Mouse (Mus musculus) adrenal gland, postnatal 14 days (tissue): ENCODE results near the gene Mfsd4b2. TPM values are rescaled to one million over a fixed set of nuclear protein-coding genes. Genes with fewer than 3 reads are reported as not detected.
"Not testable (repeated sequence)": the region's sequence is repeated elsewhere in the genome, so short reads cannot be mapped to it uniquely, and the experiment has no call there.

Experiments used
- DNase-seq: peaks from one replicate; pipeline ENCODE4 v3.0.0; 2021; ENCODE audit warnings: mixed read lengths
- long read RNA-seq, 2 experiments: library from polyadenylated mRNA; stranded (forward); transcript quantifications; one replicate each; pipeline ENCODE4 v2.0.0; 2021
- total RNA-seq: library from RNA; stranded (reverse); gene quantifications from 2 replicates; pipeline ENCODE4 v1.2.3, GENCODE M21; 2021

Mfsd4b2 gene
- 0.26 TPM in 2 replicates for total RNA-seq
- long read RNA-seq, experiment 1, result 0 reads
- long read RNA-seq, experiment 2, result 0 reads

DNA sequence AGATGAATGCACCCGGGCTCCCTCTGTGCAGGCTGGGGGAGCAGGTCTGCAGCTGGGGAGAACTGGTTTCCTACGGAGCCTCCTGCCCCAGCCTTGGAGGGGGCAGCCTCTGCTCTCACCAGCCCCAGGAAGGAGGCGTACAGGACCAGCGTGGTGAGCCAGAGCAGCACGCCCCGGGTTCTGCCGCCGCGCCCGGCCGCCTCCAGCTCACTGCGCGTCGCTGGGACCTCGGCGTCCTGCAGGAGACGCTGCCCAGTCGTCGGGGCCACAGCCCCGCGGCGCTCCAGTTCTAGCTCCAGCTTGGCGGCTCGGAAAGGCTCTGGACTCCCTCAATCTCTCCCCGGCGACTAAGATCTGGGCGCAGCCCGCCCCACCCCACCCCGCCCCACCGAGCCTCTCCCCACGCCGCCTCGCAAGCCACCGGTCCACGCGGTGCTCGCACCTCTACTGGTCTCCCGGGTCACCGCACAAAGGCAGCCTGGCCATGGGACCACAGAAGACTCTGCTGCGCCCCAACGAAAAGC is at the start of gene Mfsd4b2:
TSS of gene Mfsd4b2 (minus strand) at position 308 of the 524 bp plus-strand sequence.
- peak; percentile 56 for DNase-seq

DNA sequence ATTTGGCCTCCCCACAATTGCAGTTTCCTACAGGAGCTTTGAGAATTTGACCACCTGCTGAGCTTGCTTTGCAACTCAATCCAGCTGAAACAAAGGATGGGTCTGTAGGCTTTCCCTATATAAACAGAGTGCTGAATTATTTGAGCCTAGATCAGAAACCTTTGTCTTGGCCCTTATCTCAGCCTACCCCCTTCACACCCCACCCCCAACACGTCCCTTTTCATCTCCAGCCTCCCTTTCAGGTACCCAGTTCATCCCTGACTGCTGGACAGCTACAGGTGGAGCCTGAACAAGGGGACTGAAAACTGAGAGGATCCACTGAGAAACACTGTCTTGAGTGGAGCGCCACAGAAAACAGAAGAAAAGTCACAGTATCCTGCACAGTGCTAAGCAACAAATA is 49.0 kb upstream of the Mfsd4b2 start:
- DNase-seq, result no peak

DNA sequence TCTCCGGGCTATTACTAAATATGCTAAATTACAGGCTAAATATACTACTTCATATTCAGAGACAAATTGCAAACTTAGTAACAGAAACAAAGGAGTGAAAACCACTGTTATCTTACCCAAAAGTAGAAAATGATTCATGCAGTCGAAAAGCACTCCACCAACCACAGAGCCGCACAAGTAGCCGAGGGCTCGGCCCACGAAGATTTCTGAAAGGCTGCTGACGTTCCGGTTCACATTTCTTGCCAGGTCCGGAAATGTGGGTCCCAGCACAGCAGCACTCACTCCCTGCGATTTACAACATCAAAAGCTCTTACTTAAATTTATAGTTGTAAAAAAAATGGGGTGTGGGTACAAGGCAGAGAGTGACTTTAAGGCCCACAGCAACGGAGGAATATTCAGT is 48.3 kb upstream of the Mfsd4b2 start:
- no peak for DNase-seq

DNA sequence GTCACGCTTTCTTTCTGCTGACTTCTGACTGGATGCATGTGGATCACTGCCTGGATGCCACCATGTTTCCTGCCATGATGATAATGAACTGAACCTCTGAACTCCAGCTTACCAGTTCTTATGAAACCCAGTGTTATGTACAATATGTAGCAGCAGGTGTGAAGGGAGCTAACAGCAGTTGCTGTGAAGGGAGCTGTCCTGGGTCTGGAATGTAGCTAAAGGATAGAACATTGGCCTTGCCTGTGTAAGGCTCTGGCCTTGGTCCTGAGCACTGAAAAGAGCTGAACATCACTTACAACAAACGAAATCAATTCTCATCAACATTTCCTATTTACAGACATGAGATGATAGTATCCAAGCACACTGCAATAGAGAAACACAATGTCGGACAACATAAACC is 40.8 kb upstream of the Mfsd4b2 start:
- DNase-seq, result no peak

DNA sequence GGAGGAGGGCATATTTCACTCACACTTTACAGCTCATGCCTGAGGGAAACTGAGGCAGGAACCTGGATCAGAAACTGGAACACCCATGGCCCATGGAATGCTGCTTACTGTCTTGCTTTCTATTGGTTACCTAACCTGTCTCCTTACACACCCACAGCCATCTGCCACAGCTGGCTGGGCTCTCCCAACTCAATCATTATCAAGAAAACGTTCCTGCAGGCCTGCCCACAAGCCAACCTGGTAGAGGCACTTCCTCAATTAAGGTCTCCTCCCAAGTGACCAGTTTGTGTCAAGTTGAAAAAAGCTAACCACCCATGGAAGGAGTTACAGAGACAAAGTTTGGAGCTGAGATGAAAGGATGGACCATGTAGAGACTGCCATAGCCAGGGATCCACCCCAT is 35.2 kb upstream of the Mfsd4b2 start:
- DNase-seq, result no peak

DNA sequence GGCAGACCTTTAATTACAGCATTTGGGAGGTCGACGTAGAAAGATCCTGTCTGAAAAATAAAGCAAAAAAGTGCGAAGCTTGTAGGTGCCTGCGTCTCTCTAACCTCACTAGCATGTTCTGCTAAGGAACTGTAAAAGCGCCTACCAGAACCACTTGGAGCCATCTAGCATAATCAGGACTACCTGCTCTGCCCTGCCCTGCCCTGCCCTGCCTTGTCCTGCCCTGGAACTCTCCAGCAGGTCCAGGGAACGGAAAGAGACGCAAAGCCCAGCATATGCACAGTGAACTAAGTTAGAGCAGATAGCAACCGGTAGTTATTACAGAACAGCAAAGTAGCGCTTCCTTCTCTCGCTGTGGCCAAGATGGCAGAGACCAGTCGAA is 33.7 kb upstream of the Mfsd4b2 start:
- DNase-seq, result no peak

DNA sequence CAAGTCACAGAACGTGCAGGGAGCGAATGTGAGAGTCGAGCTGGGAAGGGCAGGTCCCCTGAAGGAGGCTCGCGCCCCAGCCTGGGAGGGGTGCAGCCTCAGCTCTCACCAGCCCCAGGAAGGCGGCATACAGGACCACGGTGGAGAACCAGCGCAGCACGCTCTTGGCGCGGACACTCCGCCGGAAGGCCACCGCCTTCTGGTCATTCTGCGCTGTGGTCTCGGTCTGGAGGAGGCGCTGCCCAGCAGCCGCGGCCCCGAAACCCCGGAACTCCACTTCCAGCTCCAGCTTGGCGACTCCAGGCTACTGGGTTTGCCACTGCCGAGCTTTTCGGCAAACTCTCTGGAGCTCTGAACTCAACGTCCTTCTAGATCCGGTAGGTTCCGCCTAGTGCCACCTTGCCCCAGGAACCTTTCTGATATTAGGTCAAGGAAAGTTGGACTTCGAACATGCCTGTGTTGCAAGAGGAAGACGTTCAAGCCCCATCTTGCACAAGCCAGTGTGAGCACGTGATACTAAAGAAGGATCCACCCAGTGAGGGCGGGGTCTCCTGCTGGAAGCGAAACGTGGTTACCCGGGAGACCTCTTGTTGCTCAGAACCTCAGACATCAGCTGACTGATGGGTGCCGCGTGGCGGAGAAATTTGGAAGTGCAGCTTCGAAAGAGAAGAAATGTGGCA is 33.2 kb upstream of the Mfsd4b2 start, which contains the start of gene Mfsd4b3:
TSS of gene Mfsd4b3 (minus strand) at position 393 of the 680 bp plus-strand sequence.
- peak; percentile 97 for DNase-seq

DNA sequence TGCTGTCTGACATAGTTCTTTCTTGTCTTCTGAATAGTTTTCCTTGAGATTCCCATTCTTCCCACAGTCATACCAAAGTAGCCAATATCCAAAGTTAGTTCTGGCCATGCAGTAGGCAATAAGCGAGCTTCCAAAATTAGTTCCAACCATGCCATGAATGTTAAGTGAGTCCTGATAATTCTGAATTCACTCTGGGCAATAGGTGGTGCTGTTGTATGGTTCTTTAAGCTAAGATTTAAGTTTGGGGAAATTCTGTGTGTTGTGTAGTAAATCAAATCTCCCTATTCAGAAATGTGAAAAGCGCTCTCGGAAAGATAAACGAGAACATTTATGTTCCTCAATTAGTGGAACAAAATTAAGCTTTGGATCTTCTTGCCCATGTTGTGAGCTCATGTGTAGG is 31.5 kb upstream of the Mfsd4b2 start:
- no peak for DNase-seq

DNA sequence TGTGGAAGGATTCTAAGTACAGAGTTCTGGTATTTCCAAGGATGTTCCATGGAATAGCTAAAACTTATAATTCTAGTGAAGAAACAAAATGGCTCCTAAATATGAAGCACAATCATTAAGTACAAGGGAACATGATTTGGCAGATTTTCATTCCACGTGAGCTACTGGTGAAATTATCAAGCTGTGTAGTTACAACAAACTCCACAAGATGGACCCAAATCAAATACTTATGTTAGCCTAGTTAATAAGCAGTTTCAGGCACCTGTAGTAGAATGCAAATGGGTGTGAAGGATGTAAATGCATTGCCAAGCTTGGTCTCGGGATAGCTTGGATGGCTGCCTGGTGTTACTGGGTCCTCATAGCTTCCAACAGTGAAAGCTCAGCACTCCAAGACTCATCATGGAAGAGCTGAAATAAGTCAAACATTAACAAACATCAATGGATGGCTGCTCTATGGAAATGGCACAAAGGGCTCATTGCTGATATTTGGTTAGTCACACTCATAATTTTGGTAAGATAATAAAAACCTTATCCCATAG is 29.7 kb upstream of the Mfsd4b2 start:
- no peak for DNase-seq

DNA sequence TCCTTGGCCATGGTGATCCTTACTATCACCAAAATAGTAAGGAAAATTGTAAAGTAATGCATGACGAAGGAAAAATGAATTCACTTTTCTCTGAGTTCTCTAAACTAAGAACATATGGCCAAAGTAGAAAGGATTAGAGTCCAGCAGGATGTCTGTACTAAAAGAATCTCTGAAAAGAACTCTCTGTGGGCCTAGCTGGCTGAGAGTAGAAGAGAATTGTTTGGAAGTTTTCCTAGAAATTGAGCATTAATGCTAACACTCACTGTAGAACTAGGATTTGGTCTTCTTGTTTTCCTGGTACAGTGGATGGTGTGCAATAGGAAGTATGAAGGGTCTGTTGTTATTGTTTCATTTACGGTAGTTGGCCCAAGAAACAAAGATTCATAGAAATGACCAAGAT is 28.4 kb upstream of the Mfsd4b2 start:
- no peak for DNase-seq

DNA sequence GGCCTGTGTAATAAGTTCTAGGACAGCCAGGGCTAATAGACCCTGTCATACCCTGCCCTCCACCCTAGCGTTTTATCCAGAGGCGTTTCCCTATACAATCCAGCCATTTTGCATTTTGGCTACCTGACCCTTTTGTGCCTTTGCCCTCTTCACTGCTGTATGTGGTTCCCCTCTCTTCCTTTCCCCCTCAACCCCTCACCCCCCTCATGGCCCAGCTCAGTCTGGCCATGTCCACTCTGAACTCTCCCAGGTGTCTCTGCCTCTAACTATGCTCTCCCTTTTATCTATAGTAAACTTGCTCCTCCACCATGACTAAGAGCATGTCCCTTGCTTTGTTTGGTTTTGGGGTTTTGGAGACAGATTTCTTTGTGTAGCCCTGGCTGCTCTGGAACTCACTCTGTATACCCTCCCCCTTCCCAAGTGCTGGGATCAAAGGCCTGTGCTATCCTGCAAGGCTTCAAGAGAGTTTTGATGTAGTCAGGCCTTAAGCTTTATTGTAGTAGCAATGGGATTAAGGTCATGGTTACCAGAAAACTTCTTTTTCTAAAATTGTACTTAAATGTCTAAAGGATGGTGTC is 22.7 kb upstream of the Mfsd4b2 start:
- no peak for DNase-seq

DNA sequence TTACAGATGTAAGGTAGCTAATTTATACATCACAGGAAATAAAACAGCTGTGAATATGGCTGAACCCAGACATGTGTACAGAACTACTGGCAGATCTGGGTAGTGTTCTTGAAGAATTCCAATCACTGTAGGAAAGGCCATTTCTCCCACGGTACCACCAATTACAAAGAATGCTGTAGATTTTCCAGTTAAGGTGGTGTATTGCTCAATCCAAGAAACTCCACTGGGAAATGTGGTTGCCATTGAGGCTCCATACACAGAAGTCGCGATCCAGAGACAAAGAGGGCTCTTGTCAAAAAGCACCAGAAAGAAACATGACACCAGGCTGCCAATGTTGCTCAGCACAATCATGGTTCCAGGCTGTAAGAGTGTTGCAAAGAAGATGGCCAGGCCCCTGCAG is 20.5 kb upstream of the Mfsd4b2 start:
- not testable (repeated sequence) for DNase-seq

DNA sequence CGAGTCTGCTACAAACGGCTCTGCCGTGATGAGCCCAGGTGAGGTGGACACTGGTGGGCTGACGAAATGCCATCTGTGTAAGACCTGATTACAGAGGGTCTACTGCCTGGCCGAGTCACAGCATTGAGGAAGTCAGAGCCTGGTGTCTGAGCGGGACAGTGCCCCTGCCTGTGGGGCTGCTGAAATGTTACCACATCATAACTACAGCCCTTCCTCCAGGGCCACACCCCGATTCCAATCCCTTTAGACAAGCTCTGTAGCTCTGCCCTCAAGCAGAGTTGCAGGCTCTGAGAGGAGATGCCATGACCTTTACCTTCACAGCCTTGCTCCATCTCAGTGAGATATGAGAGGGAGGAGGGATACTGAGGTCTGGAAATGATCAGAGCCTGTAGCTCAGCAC is 9.8 kb upstream of the Mfsd4b2 start:
- no peak for DNase-seq

DNA sequence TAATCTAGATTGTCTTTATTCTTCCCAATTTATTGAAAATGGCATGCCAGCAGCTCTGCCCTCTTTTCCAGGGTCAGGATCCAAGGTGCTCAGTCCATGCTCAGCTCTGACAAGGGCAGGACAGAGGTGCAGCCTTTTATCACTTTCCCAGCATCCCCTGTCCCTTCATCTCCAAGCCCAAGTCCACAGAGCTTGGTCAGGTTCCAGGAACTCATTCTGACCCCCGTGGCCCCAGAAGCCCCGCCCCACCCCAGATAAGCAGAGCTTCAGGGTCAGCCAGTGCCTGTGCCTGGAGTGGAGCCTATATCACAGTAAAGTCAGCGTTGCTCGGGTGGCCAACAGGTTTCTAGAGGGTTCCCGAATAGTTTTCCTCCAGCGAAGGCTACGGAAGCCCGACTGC is 2.2 kb downstream of the Mfsd4b2 start:
- DNase-seq, result not testable (repeated sequence)

DNA sequence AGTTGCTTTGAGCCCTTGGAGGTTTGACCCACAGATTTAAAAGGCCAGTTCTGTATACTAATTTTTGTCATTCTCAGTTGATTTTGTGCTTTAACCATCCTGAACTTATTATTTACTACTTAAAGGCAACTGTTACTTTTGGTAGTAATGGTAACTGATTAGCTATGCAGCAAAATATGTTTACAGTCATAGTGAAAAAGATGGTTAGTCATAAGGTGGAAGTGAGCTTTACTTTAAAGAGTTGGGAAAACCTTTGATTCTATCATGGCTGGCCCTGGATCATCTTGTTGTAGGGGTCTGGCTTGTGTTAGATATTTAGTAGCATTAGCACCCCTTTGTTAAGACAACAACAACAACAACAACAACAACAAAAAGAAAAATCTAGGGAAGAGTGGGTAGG is 14.1 kb downstream of the Mfsd4b2 start:
- no peak for DNase-seq

DNA sequence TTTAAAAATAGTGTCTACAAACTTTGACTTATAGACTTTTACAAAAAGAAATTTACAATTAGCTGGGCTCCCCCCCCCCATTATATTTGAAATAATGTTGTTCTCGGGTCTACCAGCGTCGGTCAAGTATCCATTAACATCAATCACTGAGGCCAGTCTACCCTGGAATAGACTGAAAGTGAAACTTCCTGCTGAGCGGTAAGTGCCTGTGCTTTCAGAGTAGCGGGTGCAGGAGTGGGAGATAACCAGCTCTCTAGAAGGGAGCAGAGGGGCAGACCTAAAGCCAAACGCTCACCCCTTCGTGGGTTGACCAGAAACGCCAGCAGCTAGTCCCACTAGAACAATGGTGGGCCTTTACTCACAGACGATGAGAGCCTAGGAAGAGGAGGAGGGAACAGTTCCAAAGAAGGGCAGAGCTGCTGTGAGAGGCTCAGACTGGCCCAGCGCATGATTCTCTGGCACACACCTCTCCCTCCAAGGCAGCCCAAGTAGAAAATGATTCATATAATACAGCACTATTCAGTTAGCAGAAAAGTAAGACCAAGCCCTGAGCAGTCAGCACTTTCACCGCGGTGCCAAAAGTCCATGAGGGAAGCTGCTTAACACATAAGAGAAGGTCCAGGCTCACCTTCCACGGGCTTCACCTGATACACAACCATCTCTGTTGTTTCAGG is 17.8 kb downstream of the Mfsd4b2 start:
- DNase-seq, result no peak

DNA sequence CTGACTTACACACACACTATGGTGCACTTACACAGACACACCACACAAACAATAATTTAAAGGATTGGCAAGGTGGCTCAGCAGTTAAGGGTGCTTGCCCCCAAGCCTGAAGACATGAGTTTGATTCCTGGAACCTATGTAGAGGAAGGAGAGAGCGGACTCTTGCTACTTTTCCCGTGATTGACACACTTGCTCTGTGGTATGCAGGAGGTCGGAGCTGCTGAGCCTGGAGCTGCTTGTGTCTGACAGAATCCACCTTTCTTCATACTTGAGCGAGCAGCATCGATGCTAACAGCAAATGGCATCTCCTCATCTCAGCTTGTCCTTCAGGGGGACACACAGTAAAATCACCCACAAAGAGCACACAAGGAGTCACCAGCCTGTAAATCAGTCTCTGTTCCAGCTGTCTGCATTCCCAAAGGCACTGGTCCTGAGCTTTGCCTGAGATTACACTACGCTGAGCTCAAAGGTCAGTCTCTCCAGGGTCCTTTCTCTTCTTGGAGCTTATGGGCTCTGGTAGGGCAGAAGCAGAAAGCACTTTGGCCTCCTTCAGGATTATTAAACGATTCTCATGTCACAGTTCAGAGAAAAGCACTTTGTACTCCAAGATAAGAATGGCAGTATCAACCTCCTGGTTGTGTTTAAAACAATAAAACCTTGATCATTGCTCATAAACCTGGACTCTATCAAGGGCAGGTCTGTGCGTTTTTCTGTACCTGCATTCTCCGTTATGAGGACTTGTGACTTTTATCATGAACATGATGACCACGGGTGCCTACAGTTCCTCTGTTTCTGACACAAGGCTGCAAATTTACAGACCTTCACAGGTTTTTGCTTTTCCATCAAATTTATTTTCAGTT is 19.7 kb downstream of the Mfsd4b2 start:
- no peak for DNase-seq

DNA sequence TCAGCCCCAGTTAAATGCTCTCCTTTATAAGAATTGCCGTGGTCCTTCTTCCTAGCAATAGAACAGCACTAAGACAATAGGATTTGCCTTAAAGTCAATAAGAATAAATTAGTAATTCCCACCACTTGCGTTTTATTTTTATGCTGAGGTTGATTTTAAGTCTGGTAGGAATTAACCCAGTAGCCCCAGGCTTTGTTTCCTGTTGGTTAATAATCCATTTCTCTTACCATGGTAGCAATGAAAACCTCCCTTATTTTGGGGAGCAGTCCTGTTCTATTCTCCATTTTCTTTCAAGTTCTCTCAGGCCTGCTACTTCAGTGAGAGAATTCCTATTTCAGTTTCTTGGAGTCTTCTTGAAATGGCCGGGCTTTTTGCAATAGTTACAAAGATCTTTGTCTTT is 22.5 kb downstream of the Mfsd4b2 start:
- DNase-seq, result no peak

DNA sequence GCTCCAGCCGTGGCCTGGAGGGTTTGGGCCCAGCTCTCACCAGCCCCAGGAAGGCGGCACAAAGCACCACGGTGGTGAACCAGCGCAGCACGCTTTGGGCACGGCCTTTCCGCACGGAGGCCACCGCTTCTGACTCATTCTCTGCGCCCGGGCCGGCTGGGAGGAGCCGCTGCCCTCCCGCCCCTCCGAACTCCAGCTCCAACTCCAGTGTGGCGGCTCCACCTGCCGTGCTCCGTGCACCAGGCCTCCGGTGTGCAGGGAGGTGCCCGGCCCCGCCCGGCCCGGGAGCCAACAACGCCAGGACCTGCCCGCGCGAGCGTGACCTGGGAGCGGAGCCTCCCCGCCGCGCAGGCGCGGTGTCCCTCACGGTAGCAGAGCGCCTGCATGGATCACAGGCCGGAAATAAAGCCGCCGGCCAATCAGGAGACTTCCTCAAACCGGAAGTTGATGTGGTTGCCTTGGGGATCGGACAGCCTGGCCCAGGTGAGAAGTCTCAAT is 27.8 kb downstream of the Mfsd4b2 start, which contains the start of gene Mfsd4b4:
TSS of gene Mfsd4b4 (minus strand) at position 365 of the 498 bp plus-strand sequence.
- DNase-seq, result peak; percentile 93

DNA sequence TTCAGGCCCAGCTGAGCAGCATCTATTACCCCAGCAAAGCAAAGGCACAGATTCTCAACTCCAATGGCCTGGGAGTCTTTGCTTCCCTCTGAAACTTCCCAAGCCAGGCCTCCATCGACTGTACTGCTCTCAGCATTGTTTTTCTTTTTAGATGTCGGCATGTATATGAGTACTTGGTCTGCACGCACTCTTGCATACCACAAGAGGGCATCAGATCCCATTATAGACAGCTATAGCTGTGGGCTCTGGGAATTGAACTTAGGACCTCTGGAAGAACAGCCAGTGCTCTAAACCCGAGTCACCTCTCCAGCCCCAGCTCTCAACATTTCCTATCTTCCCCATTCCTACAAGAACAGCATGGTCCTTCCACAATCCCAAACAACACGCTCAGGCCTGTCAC is 30.2 kb downstream of the Mfsd4b2 start:
- DNase-seq, result no peak
